Mouse (Mus musculus) lung, postnatal 0 days (tissue): ENCODE measurements around the gene Vav2. TPM values are rescaled to one million over a fixed set of nuclear protein-coding genes. Genes with fewer than 3 reads are reported as not detected.

Source experiments
- ATAC-seq: fragments of 200-750 bp; cut with Nextera tagmentation; 2 replicates; pipeline ENCODE4 v1.8.0; 2017; ENCODE audit warnings: moderate library complexity
- DNase-seq: peaks from one replicate; pipeline ENCODE4 v3.0.0-alpha.2; 2016; ENCODE audit warnings: low spot score
- H3K27ac ChIP-seq: fragments of 300-500 bp; sonication (generic); 2 replicates; pipeline ENCODE4 v1.5.1; 2014; ENCODE audit warnings: antibody characterized with exemption, mild to moderate bottlenecking, low read length, mixed read lengths
- H3K27me3 ChIP-seq: fragments of 300-500 bp; sonication (generic); replicated peaks from 2 replicates; pipeline ENCODE4 v1.6.1; 2014; ENCODE audit warnings: low read length, mixed read lengths; ENCODE audit not compliant: insufficient read depth
- H3K36me3 ChIP-seq: fragments of 300-500 bp; sonication (generic); 2 replicates; pipeline ENCODE4 v1.6.1; 2014; ENCODE audit warnings: low read length, mixed read lengths; ENCODE audit not compliant: insufficient read depth
- H3K4me1 ChIP-seq: fragments of 300-500 bp; sonication (generic); 2 replicates; pipeline ENCODE4 v1.6.1; 2014; ENCODE audit warnings: antibody characterized with exemption, low read depth, low read length, mixed read lengths; ENCODE audit not compliant: insufficient read depth
- H3K4me2 ChIP-seq: fragments of 300-500 bp; sonication (generic); replicated peaks from 2 replicates; pipeline ENCODE4 v1.6.1; 2014; ENCODE audit warnings: low read depth, mild to moderate bottlenecking, low read length, moderate library complexity, mixed read lengths
- H3K4me3 ChIP-seq: fragments of 300-500 bp; sonication (generic); 2 replicates; pipeline ENCODE4 v1.5.1; 2014; ENCODE audit warnings: low read depth, low read length
- H3K9ac ChIP-seq: fragments of 300-500 bp; sonication (generic); replicated peaks from 2 replicates; pipeline ENCODE4 v1.6.1; 2014; ENCODE audit warnings: low read depth, mild to moderate bottlenecking
- H3K9me3 ChIP-seq: fragments of 300-500 bp; sonication (generic); 2 replicates; pipeline ENCODE4 v1.6.1; 2016; ENCODE audit warnings: low read length, mixed read lengths
- CTCF ChIP-seq: IDR thresholded peaks from 2 replicates; pipeline ENCODE4 v1.5.1; 2016; ENCODE audit warnings: antibody characterized with exemption, mild to moderate bottlenecking
- EP300 ChIP-seq: IDR thresholded peaks from 2 replicates; pipeline ENCODE4 v1.6.1; 2016; ENCODE audit warnings: antibody characterized with exemption, mild to moderate bottlenecking, control low read depth
- WGBS: fragments of 180-500 bp; shearing (Covaris S2); extraction: QIAGEN DNeasy Blood & Tissue Kit; methylation state at CpG from one replicate; pipeline ENCODE4 v1.1.7; 2014; 5-methylcytosine and 5-hydroxymethylcytosine counted together
- polyA plus RNA-seq: library from polyadenylated mRNA; unstranded; fragments of >200 nt; fragmentation: Nextera tagmentation; extraction: Ambion mirVana; gene quantifications from 2 replicates; pipeline ENCODE4 v1.2.1, GENCODE M21; 2015

Gene Vav2
- polyA plus RNA-seq, 1 experiment from 2014 or later, result 12.1 TPM

- TF ChIP-seq EP300, result no peak
- TF ChIP-seq CTCF, result no peak
- 90% methylated on average over 7 of the region's 7 CpGs for WGBS
- Histone ChIP-seq H3K27me3 (no peaks in the 10 kb centered on the region), H3K4me3 (no peak overlapping the region), H3K4me2 (no peak overlapping the region), H3K36me3 (peaks cover 32% of the 10 kb centered on the region), H3K9ac (no peak overlapping the region), H3K4me1 (no peaks in the 10 kb centered on the region), H3K27ac (no peak overlapping the region), H3K9me3 (no peaks in the 10 kb centered on the region)
- DNase-seq (no peak), ATAC-seq (no peak)
Measured at GRCm38 (mm10) chr2:27278859-27279258, 148.0 kb downstream of the Vav2 start.

- no peak overlapping the region for H3K4me3 ChIP-seq
- no peaks in the 10 kb centered on the region for H3K27me3 ChIP-seq
- 66% methylated on average over 2 of the region's 2 CpGs for WGBS
- no peak overlapping the region for H3K4me2 ChIP-seq
- no peak overlapping the region for H3K9ac ChIP-seq
- H3K36me3 ChIP-seq, result peaks cover 56% of the 10 kb centered on the region
- 0 out of 2 replicates have a peak, but pooled peaks cover 2% of the 10 kb centered on the region for H3K9me3 ChIP-seq
- TF ChIP-seq CTCF (no peak), EP300 (no peak)
- ATAC-seq (no peak), DNase-seq (no peak)
- H3K4me1 ChIP-seq, result no peaks in the 10 kb centered on the region
- H3K27ac ChIP-seq, result no peak overlapping the region
Measured at GRCm38 (mm10) chr2:27268325-27268724, 158.5 kb downstream of the Vav2 start.

GRCm38 (mm10) chr2:27265819-27266218, 161.0 kb downstream of the Vav2 start:
- TF ChIP-seq EP300, result no peak
- TF ChIP-seq CTCF, result no peak
- Histone ChIP-seq H3K36me3 (peaks cover 43% of the 10 kb centered on the region), H3K27me3 (no peaks in the 10 kb centered on the region), H3K9ac (no peak overlapping the region), H3K4me2 (no peak overlapping the region), H3K9me3 (0 out of 2 replicates have a peak, but pooled peaks cover 2% of the 10 kb centered on the region), H3K4me1 (no peaks in the 10 kb centered on the region), H3K4me3 (no peak overlapping the region), H3K27ac (no peak overlapping the region)
- 77% methylated on average over 3 of the region's 3 CpGs for WGBS
- ATAC-seq (no peak), DNase-seq (no peak)

GRCm38 (mm10) chr2:27262984-27263383, 163.8 kb downstream of the Vav2 start:
- DNase-seq, result no peak
- peaks cover 28% of the 10 kb centered on the region for H3K36me3 ChIP-seq
- ATAC-seq, result no peak
- no peaks in the 10 kb centered on the region for H3K27me3 ChIP-seq
- H3K4me1 ChIP-seq, result no peaks in the 10 kb centered on the region
- H3K4me2 ChIP-seq, result no peak overlapping the region
- no peak overlapping the region for H3K4me3 ChIP-seq
- no peak for TF ChIP-seq CTCF
- TF ChIP-seq EP300, result no peak
- WGBS, result 72% methylated on average over 4 of the region's 4 CpGs
- no peak overlapping the region for H3K9ac ChIP-seq
- no peak overlapping the region for H3K27ac ChIP-seq
- no peaks in the 10 kb centered on the region for H3K9me3 ChIP-seq

GRCm38 (mm10) chr2:27251434-27251833, 175.4 kb downstream of the Vav2 start:
- Histone ChIP-seq H3K9me3 (no peaks in the 10 kb centered on the region), H3K36me3 (no peaks in the 10 kb centered on the region), H3K27ac (no peak overlapping the region), H3K9ac (no peak overlapping the region), H3K4me1 (peaks cover 8% of the 10 kb centered on the region; the same call in 1 of the 2 replicates), H3K27me3 (no peaks in the 10 kb centered on the region), H3K4me2 (no peak overlapping the region), H3K4me3 (no peak overlapping the region)
- ATAC-seq, result no peak
- no peak for DNase-seq
- TF ChIP-seq CTCF, result peak; percentile 32; the same call in 1 of the 2 replicates
- no peak for TF ChIP-seq EP300

GRCm38 (mm10) chr2:27248211-27248610, 178.6 kb downstream of the Vav2 start, which contains the start of gene Sardh:
Gene Sardh (minus strand): TSS chr2:27248337.
- Histone ChIP-seq H3K4me1 (peaks cover 8% of the 10 kb centered on the region; the same call in 1 of the 2 replicates), H3K27me3 (no peaks in the 10 kb centered on the region), H3K27ac (peak within 1 kb of the TSS; percentile 74), H3K4me2 (peak within 1 kb of the TSS; percentile 42), H3K9me3 (no peaks in the 10 kb centered on the region), H3K36me3 (no peaks in the 10 kb centered on the region; the same call in 1 of the 2 replicates), H3K4me3 (no peak within 1 kb of the TSS), H3K9ac (no peak within 1 kb of the TSS)
- WGBS, result 79% methylated on average over 2 of the region's 2 CpGs
- no peak for DNase-seq
- no peak for TF ChIP-seq CTCF
- TF ChIP-seq EP300, result no peak
- ATAC-seq, result no peak

- WGBS, result 17% methylated on average over 2 of the region's 2 CpGs
- Histone ChIP-seq H3K9ac (no peak overlapping the region), H3K4me3 (no peak overlapping the region), H3K9me3 (no peaks in the 10 kb centered on the region), H3K27me3 (no peaks in the 10 kb centered on the region), H3K4me1 (peaks cover 8% of the 10 kb centered on the region; the same call in 1 of the 2 replicates), H3K36me3 (no peaks in the 10 kb centered on the region; the same call in 1 of the 2 replicates), H3K4me2 (peak overlapping the region; percentile 42), H3K27ac (peak overlapping the region; percentile 74)
- TF ChIP-seq CTCF (no peak), EP300 (no peak)
- ATAC-seq (peak; percentile 71), DNase-seq (no peak)
Measured at GRCm38 (mm10) chr2:27247487-27247863, 179.4 kb downstream of the Vav2 start.
